ENCODE assay signal across 29 mouse cellular contexts in the genomic region with DNA sequence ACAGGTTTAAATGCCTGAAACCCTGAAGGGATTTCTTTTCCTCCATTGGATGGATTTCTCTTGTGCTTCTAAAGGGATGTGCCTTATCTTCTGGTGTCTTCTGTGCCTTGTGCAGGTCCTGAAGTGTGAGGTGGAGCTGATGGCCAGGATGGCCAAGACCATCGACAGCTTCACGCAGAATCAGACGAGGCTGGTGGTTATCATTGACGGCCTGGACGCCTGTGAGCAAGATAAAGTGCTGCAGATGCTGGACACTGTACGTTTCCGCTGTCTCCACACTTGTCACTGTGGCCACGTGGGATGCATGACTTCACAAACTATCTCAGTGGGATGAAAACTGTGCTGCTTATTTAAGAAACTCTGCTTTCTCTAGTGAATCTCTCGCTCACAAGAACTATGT. TPM values are rescaled to one million over a fixed set of nuclear protein-coding genes. Genes with fewer than 3 reads are reported as not detected.
DNase-seq lines count a peak whose midpoint lies in the region; ATAC-seq and TF ChIP-seq lines count a peak whose summit lies in the region.
"Had no signal": no experiment of that assay in that cellular context is flagged by ENCODE, and none has a peak within 500 bp of the region (broad histone marks: within the 10 kb centered on the region; RNA-seq: fewer than 3 reads in every experiment).

No protein-coding gene starts in this region.

- H3K27me3 ChIP-seq in heart, embryonic 10.5 days (ENCODE audit: insufficient read depth, poor library complexity, severe bottlenecking): no peaks in the 10 kb centered on the region
- H3K27me3 ChIP-seq in liver, embryonic 14.5 days (ENCODE audit: control insufficient read depth, insufficient read depth, low read length): no peaks in the 10 kb centered on the region
- H3K27me3 ChIP-seq: CH12.LX; embryonic facial prominence, embryonic 12.5 days; embryonic facial prominence, embryonic 15.5 days; heart, embryonic 12.5 days; heart, embryonic 15.5 days; Patski had no signal

- TF ChIP-seq EP300 in liver, embryonic 14.5 days (IDR thresholded peaks at IDR 0.05; ENCODE audit: low read depth): peak; percentile 12; the same call in 1 of the 2 replicates

- DNase-seq in heart, embryonic 10.5 days (ENCODE audit: low spot score): peak; percentile 84
- DNase-seq in heart, postnatal 36 days: no peak
- DNase-seq in thymus, postnatal 4 days: peak; percentile 24
- DNase-seq in thymus, postnatal 0 days (ENCODE audit: low spot score): no peak
- DNase-seq in liver, embryonic 14.5 days (ENCODE audit: low read depth in 3 of 3, low spot score in 3 of 3): peak in 1 of 3 experiments; percentile 3
- no peak for DNase-seq in right cerebral cortex, postnatal 4 days
- DNase-seq in gastrocnemius, adult 2 months: no peak
- DNase-seq: adrenal gland, adult 2 months; adrenal gland, postnatal 14 days; B cell, adult 2 months; cerebellum, adult 11 months; cerebellum, adult 2 months; cerebellum, adult 9-11 months; cerebellum, postnatal 25 days; forebrain, postnatal 0 days; gastrocnemius, postnatal 25 days; heart, adult 2 months; heart, postnatal 10 days; heart, postnatal 4 days had no signal

- intact Hi-C loops in heart, postnatal 36 days (cut with DNase I): no loop called here
- intact Hi-C loops in gastrocnemius, adult 2 months (cut with DNase I): no loop called here

- no peak overlapping the region for H3K27ac ChIP-seq in heart, embryonic 10.5 days
- no peak overlapping the region for H3K27ac ChIP-seq in liver, embryonic 14.5 days
- H3K27ac ChIP-seq in gastrocnemius, adult 2 months: no peak overlapping the region
- H3K27ac ChIP-seq: embryonic facial prominence, embryonic 12.5 days; embryonic facial prominence, embryonic 15.5 days; heart, adult 2 months; heart, embryonic 15.5 days; hindbrain, embryonic 14.5 days; hindbrain, postnatal 0 days had no signal

- 40% methylated on average over 9 of the region's 9 CpGs for WGBS in heart, embryonic 10.5 days
- WGBS in liver, embryonic 14.5 days (ENCODE audit: insufficient replicate concordance): 39% methylated on average over 9 of the region's 9 CpGs

- 0 out of 2 replicates have a peak, but pooled peaks cover 4% of the 10 kb centered on the region for H3K4me1 ChIP-seq in heart, embryonic 10.5 days
- peaks cover 9 to 10% of the 10 kb centered on the region in 2 experiments for H3K4me1 ChIP-seq in liver, embryonic 14.5 days (replicated peaks; ENCODE audit: control insufficient read depth in 2 of 2, insufficient read depth in 2 of 2, low read length in 1 of 2)

- H3K9me3 ChIP-seq in heart, embryonic 10.5 days: no peaks in the 10 kb centered on the region
- no peaks in the 10 kb centered on the region for H3K9me3 ChIP-seq in liver, embryonic 14.5 days (ENCODE audit: control insufficient read depth, low read length)
- H3K9me3 ChIP-seq: embryonic facial prominence, embryonic 12.5 days; embryonic facial prominence, embryonic 15.5 days; G1E; heart, embryonic 12.5 days; heart, embryonic 15.5 days had no signal

- no peak overlapping the region for H3K9ac ChIP-seq in liver, embryonic 14.5 days (replicated peaks)
- H3K9ac ChIP-seq: embryonic facial prominence, embryonic 12.5 days; embryonic facial prominence, embryonic 15.5 days; forebrain, postnatal 0 days; heart, embryonic 12.5 days; heart, embryonic 15.5 days; hindbrain, embryonic 14.5 days had no signal

- peak; percentile 45 for ATAC-seq in liver, embryonic 14.5 days (ENCODE audit: insufficient read depth)
- ATAC-seq: forebrain, embryonic 14.5 days; forebrain, postnatal 0 days; hindbrain, postnatal 0 days; Patski had no signal

- no peak overlapping the region for H3K4me3 ChIP-seq in heart, embryonic 10.5 days
- no peak overlapping the region for H3K4me3 ChIP-seq in liver, embryonic 14.5 days (ENCODE audit: insufficient read depth in 1 of 2, low read depth in 2 of 2, low read length in 2 of 2)
- no peak overlapping the region for H3K4me3 ChIP-seq in gastrocnemius, adult 2 months
- H3K4me3 ChIP-seq: embryonic facial prominence, embryonic 12.5 days; embryonic facial prominence, embryonic 15.5 days; heart, adult 2 months; heart, embryonic 12.5 days; heart, embryonic 15.5 days had no signal

- H3K4me2 ChIP-seq in liver, embryonic 14.5 days (ENCODE audit: low read depth): no peak overlapping the region
- H3K4me2 ChIP-seq: embryonic facial prominence, embryonic 12.5 days; embryonic facial prominence, embryonic 15.5 days; heart, embryonic 12.5 days; heart, embryonic 15.5 days; hindbrain, embryonic 14.5 days had no signal

- H3K36me3 ChIP-seq in heart, embryonic 10.5 days: peaks cover 91% of the 10 kb centered on the region
- peaks cover 19% of the 10 kb centered on the region for H3K36me3 ChIP-seq in liver, embryonic 14.5 days (replicated peaks; ENCODE audit: control insufficient read depth, insufficient read depth, low read depth)

- TF ChIP-seq CTCF in liver, embryonic 14.5 days (IDR thresholded peaks at IDR 0.05; ENCODE audit: low read depth): no peak
- no peak for TF ChIP-seq CTCF in gastrocnemius, adult 2 months (IDR thresholded peaks at IDR 0.05)

RNA-seq across cellular contexts. Expression of a gene that starts 35.2 kb away (rescaled TPM):
- 31.7 and 33.0 TPM in 2 replicates for polyA plus RNA-seq in heart, embryonic 10.5 days (2016; fragmentation: Nextera tagmentation; extraction: Ambion mirVana)
- 10 to 100 TPM; 74.1 to 77.0 TPM for total RNA-seq in heart, postnatal 36 days (2021)
- 14.2 and 15.8 TPM in 2 replicates for polyA plus RNA-seq in thymus, postnatal 0 days (2015; fragmentation: Nextera tagmentation; extraction: Ambion mirVana)
- polyA plus RNA-seq in liver, embryonic 14.5 days (2012; rRNA removed): 7.1 and 9.4 TPM in 2 replicates
- 7.9 and 9.4 TPM in 2 replicates for polyA plus RNA-seq in liver, embryonic 14.5 days (2014; fragmentation: Nextera tagmentation; extraction: Ambion mirVana)
- 10 to 100 TPM; 51.3 to 56.5 TPM for total RNA-seq in gastrocnemius, adult 2 months (2021)

Comparison
In these comparisons a context has a peak if more than half of its experiments do, and no peak if none do; other contexts are left out.
1. DNase-seq: peak in heart, embryonic 10.5 days (single experiment) and thymus, postnatal 4 days (single experiment); none in heart, postnatal 36 days (0 of 2), thymus, postnatal 0 days (single experiment), right cerebral cortex, postnatal 4 days (single experiment) and gastrocnemius, adult 2 months (single experiment).